Mouse (Mus musculus): ENCODE data around the gene Lyzl4.

DNA sequence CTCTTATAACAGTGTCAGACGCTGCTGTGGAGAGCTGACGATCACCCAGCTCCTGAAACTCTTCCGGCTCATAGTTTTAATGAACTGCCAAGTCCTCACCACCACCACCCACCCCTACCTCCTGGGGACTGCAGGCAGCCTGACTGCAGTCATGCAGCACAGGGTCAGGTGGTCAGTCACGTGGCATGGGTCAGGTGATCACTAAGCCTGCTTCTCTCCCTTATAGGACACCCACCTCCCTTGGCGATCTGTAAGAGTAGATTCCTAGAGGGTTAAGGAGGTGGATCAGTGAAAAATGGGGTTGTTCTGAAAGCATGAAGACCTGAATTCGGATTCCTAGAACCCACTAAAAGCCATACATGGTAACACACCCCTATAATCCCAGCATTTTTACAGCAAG, 42.3 kb downstream of the Lyzl4 start:
- TF ChIP-seq CTCF (IDR thresholded peaks at IDR 0.05; ENCODE audit: borderline replicate concordance, insufficient read depth, low read depth, low read length) (no peak), POLR2A (IDR thresholded peaks at IDR 0.05; ENCODE audit: borderline replicate concordance, insufficient read depth, low read length) (no peak)

Data from cerebellum, adult 2 months (tissue).